Mouse (Mus musculus) lung, embryonic 14.5 days (tissue): ENCODE data around the gene Jph3. TPM values are rescaled to one million over a fixed set of nuclear protein-coding genes. Genes with fewer than 3 reads are reported as not detected.

Experiments used
- ATAC-seq: fragments of 200-750 bp; cut with Nextera tagmentation; 2 replicates; pipeline ENCODE4 v1.8.0; 2017; ENCODE audit warnings: mild to moderate bottlenecking, moderate TSS enrichment, moderate library complexity; ENCODE audit not compliant: insufficient read depth
- DNase-seq: peaks from one replicate; pipeline ENCODE4 v3.0.0-alpha.2; 2015
- H3K27ac ChIP-seq: fragments of 300-500 bp; sonication (generic); 2 replicates; pipeline ENCODE4 v1.5.1; 2014; ENCODE audit warnings: low read depth, mild to moderate bottlenecking, moderate library complexity
- H3K27me3 ChIP-seq: fragments of 300-500 bp; sonication (generic); 2 replicates; pipeline ENCODE4 v1.6.1; 2014; ENCODE audit warnings: low read length, control low read depth; ENCODE audit not compliant: insufficient read depth
- H3K36me3 ChIP-seq: fragments of 300-500 bp; sonication (generic); 2 replicates; pipeline ENCODE4 v1.6.1; 2014; ENCODE audit warnings: control low read depth; ENCODE audit not compliant: insufficient read depth
- H3K4me1 ChIP-seq: fragments of 300-500 bp; sonication (generic); 2 replicates; pipeline ENCODE4 v1.6.1; 2014; ENCODE audit warnings: antibody characterized with exemption, control low read depth; ENCODE audit not compliant: insufficient read depth
- H3K4me2 ChIP-seq: fragments of 300-500 bp; sonication (generic); 2 replicates; pipeline ENCODE4 v1.6.1; 2014; ENCODE audit warnings: mild to moderate bottlenecking
- H3K4me3 ChIP-seq: fragments of 300-500 bp; sonication (generic); 2 replicates; pipeline ENCODE4 v1.5.1; 2014; ENCODE audit warnings: low read depth, low read length
- H3K9ac ChIP-seq: fragments of 300-500 bp; sonication (generic); 2 replicates; pipeline ENCODE4 v1.6.1; 2014
- H3K9me3 ChIP-seq: fragments of 300-500 bp; sonication (generic); 2 replicates; pipeline ENCODE4 v1.6.1; 2016; ENCODE audit warnings: low read depth, low read length, control low read depth
- CTCF ChIP-seq: IDR thresholded peaks from 2 replicates; pipeline ENCODE4 v1.5.1; 2016; ENCODE audit warnings: antibody characterized with exemption, low read depth
- WGBS: fragments of 180-500 bp; shearing (Covaris S2); extraction: QIAGEN DNeasy Blood & Tissue Kit; methylation state at CpG from one replicate; pipeline ENCODE4 v1.1.7; 2014; 5-methylcytosine and 5-hydroxymethylcytosine counted together
- polyA plus RNA-seq: library from polyadenylated mRNA; unstranded; fragments of >200 nt; fragmentation: Nextera tagmentation; extraction: Ambion mirVana; gene quantifications from 2 replicates; pipeline ENCODE4 v1.2.1, GENCODE M21; 2014

The Jph3 gene
- polyA plus RNA-seq, 1 experiment from 2014 or later = 0.22 TPM

- Histone ChIP-seq H3K9ac (no peak overlapping the region), H3K4me1 (no peaks in the 10 kb centered on the region)
- no peak for ATAC-seq
Observed at GRCm38 (mm10) chr8:121762999-121763699, 33.7 kb downstream of the Jph3 start.

GRCm38 (mm10) chr8:121763700-121764013, 34.2 kb downstream of the Jph3 start:
- Histone ChIP-seq H3K4me2 (no peak overlapping the region), H3K4me1 (no peaks in the 10 kb centered on the region), H3K9me3 (no peaks in the 10 kb centered on the region), H3K36me3 (no peaks in the 10 kb centered on the region), H3K9ac (no peak overlapping the region), H3K27ac (no peak overlapping the region), H3K27me3 (no peaks in the 10 kb centered on the region), H3K4me3 (no peak overlapping the region)
- WGBS = 57% methylated on average over 9 of the region's 9 CpGs
- DNase-seq (no peak), ATAC-seq (no peak)
- TF ChIP-seq CTCF = no peak

More at GRCm38 (mm10) chr8:121762999-121763699, 33.7 kb downstream of the Jph3 start:
- no peak overlapping the region for H3K4me2 ChIP-seq
- no peaks in the 10 kb centered on the region for H3K36me3 ChIP-seq
- TF ChIP-seq CTCF = no peak
- H3K9me3 ChIP-seq = no peaks in the 10 kb centered on the region
- no peak overlapping the region for H3K4me3 ChIP-seq
- no peak for DNase-seq
- no peak overlapping the region for H3K27ac ChIP-seq
- WGBS = 38% methylated on average over 7 of the region's 7 CpGs
- no peaks in the 10 kb centered on the region for H3K27me3 ChIP-seq

- TF ChIP-seq CTCF = no peak
- H3K4me2 ChIP-seq = no peak overlapping the region
- no peak overlapping the region for H3K4me3 ChIP-seq
- no peak overlapping the region for H3K9ac ChIP-seq
- 67% methylated on average over 7 of the region's 7 CpGs for WGBS
- no peak overlapping the region for H3K27ac ChIP-seq
- no peaks in the 10 kb centered on the region for H3K9me3 ChIP-seq
- H3K4me1 ChIP-seq = no peaks in the 10 kb centered on the region
- no peaks in the 10 kb centered on the region for H3K36me3 ChIP-seq
- no peak for DNase-seq
- no peaks in the 10 kb centered on the region for H3K27me3 ChIP-seq
- no peak for ATAC-seq
Observed at GRCm38 (mm10) chr8:121765594-121766138, 36.2 kb downstream of the Jph3 start.

GRCm38 (mm10) chr8:121769095-121769494, 39.7 kb downstream of the Jph3 start:
- Histone ChIP-seq H3K4me3 (no peak overlapping the region), H3K4me1 (no peaks in the 10 kb centered on the region), H3K36me3 (no peaks in the 10 kb centered on the region), H3K9me3 (no peaks in the 10 kb centered on the region), H3K27ac (no peak overlapping the region), H3K4me2 (no peak overlapping the region), H3K9ac (no peak overlapping the region), H3K27me3 (no peaks in the 10 kb centered on the region)
- DNase-seq = peak; percentile 15
- ATAC-seq = no peak
- no peak for TF ChIP-seq CTCF
- 22% methylated on average over 3 of the region's 3 CpGs for WGBS

DNA sequence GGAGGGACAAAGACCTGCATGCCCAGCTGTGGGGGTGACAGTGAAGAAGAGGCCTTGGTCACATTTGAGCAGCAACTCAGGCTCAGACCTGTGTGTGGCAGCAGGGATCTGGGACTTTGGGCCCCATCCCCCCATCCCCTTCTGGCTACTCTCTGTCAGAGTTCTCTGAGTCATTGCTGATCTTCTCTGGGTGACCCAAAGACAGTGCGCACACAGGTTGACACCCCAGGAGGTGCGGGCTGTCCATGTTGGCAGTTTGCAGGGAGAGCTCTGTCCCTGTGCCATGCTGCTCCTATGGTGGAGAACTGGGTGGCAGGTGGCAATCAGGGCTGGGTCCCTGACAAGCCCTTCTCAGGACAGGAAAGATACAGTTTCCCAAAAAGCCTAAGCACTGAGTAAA, 40.2 kb downstream of the Jph3 start:
- H3K4me2 ChIP-seq = no peak overlapping the region
- no peak overlapping the region for H3K4me3 ChIP-seq
- H3K27ac ChIP-seq = no peak overlapping the region
- 80% methylated on average over 2 of the region's 2 CpGs for WGBS
- H3K27me3 ChIP-seq = no peaks in the 10 kb centered on the region
- no peaks in the 10 kb centered on the region for H3K4me1 ChIP-seq
- ATAC-seq = no peak
- no peak overlapping the region for H3K9ac ChIP-seq
- no peak for DNase-seq
- H3K9me3 ChIP-seq = no peaks in the 10 kb centered on the region
- TF ChIP-seq CTCF = no peak
- no peaks in the 10 kb centered on the region for H3K36me3 ChIP-seq

- no peaks in the 10 kb centered on the region for H3K9me3 ChIP-seq
- H3K9ac ChIP-seq = no peak overlapping the region
- no peak overlapping the region for H3K4me3 ChIP-seq
- no peak overlapping the region for H3K27ac ChIP-seq
- no peaks in the 10 kb centered on the region for H3K36me3 ChIP-seq
- no peak overlapping the region for H3K4me2 ChIP-seq
- no peak for DNase-seq
- no peaks in the 10 kb centered on the region for H3K4me1 ChIP-seq
- no peak for ATAC-seq
- no peak for TF ChIP-seq CTCF
- WGBS = 30% methylated on average over 19 of the region's 19 CpGs
- H3K27me3 ChIP-seq = no peaks in the 10 kb centered on the region
Observed at GRCm38 (mm10) chr8:121770845-121771752, 41.7 kb downstream of the Jph3 start.

DNA sequence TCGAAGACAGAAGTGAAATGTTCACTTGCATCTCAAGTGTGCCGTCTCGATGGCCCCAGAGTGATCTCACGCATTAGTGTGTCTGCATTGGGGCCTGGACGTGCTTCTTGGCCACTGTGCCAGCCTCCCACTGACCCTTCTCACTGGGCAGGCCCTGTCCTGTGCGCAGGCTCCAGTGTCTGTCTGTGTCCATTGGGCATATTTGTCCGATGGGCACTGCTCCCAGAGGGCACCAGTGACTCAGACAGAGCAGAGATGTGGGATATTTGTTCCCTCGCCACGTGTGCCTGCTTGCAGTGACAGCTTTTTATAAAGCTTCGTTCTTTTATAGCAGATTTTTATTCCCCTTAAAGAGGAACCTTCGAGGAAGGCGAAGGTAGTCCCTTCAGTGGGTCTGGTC, 44.5 kb downstream of the Jph3 start:
- H3K4me2 ChIP-seq = no peak overlapping the region
- no peak for ATAC-seq
- H3K4me1 ChIP-seq = no peaks in the 10 kb centered on the region
- H3K9me3 ChIP-seq = no peaks in the 10 kb centered on the region
- no peak overlapping the region for H3K9ac ChIP-seq
- no peak overlapping the region for H3K27ac ChIP-seq
- no peak overlapping the region for H3K4me3 ChIP-seq
- 85% methylated on average over 12 of the region's 12 CpGs for WGBS
- no peak for DNase-seq
- no peaks in the 10 kb centered on the region for H3K27me3 ChIP-seq
- no peaks in the 10 kb centered on the region for H3K36me3 ChIP-seq
- no peak for TF ChIP-seq CTCF
